Mouse (Mus musculus) CH12F3 (cell line): ENCODE data around the gene Defb22.

Source experiments
- in situ Hi-C: fragments of 300-500 bp; cut with MboI; formaldehyde crosslinking; loops from 2 replicates; pipeline ENCODE4 v1.14.3; 2020; ENCODE audit warnings: low sequenced_read_pairs

Gene Defb22

DNA sequence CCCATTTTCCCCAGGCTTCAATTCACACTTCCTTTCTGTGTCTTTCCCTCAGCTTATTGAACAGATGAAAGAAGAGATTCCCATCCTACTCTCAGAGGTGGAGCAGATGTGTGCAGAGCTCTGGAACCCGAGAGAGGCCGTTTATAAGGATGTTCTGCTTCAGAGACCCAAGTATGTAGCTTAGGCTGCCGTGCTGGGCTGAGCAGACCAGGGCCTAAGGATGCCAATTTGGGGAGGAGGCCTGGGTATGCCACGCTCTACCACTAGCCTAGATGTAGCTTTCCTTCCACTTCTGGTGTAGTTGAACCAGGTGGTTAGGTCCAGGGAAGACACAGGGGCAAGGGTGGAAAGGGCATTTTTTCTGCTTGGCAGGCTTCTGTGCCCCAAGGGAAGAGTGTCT lies 47.6 kb downstream of the Defb22 start:
- in situ Hi-C loops, result no loop called here

DNA sequence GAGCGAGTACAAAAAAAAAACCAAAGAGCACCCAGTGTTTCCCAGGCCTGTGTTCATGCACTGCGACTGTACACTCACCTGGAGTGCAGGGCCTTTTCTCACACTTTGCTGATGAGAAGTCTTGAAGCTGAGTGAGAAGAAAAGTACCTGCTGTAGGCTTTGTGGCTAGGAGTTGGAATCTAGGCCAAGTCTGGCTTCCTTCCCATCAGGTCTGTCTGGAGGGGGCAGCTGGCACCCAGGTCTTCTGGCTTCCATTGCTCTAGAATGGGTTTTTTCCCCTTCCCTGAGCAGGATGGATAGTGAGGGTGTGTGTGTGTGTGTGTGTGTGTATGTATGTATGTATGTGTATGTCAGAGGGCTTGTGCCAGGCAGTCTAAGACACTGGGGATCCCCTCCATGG lies 50.1 kb downstream of the Defb22 start:
- in situ Hi-C loops, result no loop called here

DNA sequence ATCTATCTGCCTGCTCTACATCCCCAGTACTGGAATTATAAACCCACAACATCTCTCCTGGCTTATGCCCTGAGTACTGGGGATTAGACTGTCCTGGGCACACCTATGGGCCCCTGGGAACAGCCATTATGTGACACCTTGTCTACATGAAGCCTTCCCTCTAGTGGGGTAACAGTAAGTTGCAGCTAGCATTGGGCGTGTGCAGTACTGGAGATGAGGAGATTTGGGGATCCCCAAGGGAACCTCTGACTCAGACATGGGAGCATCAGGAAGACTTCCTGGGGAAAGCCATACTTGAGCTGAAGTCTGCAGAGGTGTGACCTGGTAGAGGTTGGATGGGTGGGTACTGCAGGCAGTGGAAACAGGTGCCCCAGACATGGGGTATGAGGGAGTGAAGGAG lies 51.0 kb downstream of the Defb22 start:
- in situ Hi-C loops, result no loop called here

DNA sequence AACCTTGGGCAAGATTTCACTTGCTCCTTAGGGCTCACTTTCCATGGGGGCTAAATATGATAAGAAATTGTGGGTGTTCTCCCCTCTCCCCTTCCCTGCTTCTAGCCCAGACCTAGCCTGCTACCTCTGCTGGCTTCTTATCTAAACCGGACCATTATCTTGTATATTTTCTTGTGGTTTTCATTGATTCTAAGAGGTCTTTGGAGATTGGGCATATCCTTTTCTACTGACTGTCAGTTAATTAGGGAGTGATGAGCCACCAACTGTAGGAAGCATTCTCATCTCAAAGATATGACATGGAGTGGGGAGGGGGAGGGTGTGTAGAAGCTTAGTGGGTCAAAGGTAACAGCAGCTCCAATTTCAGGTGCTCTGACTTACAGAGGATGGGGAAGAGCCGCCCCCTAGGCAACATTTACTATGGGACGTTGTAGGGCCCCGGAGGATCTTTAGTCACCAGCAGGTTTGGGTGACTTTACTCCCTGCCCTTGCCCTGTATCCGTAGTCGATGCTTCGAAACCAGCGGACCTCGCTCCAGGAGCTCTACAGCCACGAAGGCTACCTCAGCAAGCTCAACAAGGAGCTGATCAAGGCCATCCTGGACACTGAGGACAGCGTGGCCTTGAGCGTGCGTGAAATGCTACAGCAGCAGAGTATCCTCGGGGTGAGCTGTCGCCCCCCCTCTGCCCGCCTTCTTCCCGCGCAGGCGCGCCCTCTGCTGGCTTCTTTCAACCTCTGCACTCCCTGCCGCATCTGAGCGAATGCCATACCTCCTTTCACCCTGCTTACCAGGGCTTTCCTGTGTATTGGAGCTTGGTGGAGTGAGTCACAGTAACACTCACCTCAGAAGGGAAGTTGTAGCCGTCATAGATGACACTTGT lies 52.7 kb downstream of the Defb22 start:
- in situ Hi-C loops, result no loop called here

DNA sequence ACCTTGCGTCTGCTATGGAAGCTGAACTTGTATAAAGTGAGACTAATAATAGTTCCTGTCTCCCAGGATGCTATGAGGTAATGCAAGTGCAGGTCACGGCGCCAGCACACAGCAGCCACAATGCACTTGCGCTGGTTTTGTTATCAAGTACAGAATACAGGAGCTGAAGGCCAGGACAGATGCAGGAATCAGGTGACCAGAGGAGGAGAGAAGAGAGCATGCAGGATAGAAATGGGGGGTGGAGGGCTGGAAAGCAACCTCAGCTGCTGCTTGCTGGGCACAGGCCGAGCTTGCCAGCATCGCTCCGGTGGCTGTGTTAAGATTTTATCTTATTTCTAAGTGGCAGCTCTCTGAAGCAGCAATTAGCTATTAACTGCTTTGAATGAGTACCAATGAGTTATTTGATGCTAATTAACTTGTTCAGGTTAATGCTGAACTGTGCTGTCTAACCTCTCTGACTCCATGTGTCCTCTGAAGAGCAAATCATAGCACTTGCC lies 53.5 kb downstream of the Defb22 start:
- in situ Hi-C loops, result no loop called here
